Mouse (Mus musculus): ENCODE data around the gene Cacna2d4.

DNA sequence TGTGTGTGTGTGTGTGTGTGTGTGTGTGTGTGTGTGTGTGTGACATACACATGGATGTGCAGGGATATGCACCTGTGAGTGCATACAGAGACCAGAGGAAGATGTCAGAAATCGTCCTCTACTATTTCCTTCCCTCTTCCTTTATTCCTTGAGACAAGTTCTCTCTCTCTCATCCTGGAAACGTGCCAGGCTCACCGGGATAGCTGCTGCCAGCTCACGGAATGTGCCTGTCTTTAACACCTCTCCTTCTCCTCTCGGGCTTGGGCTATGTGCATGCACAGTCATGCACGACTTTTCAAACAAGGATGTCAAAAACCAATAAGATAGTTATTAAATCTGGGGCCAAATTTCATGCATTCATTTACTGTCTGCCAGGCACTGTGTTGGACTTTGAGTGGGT, 48.7 kb upstream of the Cacna2d4 start:
- TF ChIP-seq POLR2A (IDR thresholded peaks at IDR 0.05; ENCODE audit: low read depth, low read length) = no peak
- TF ChIP-seq CTCF (IDR thresholded peaks at IDR 0.05; ENCODE audit: extremely low read depth, insufficient read depth, insufficient read length, insufficient replicate concordance) = no peak

Measured in spleen, adult 2 months (tissue).